Mouse (Mus musculus) lung, adult 10 weeks (tissue): Measurements from ENCODE around the gene Cox7a1. TPM values are rescaled to one million over a fixed set of nuclear protein-coding genes. Genes with fewer than 3 reads are reported as not detected.

ENCODE experiments used
- polyA plus RNA-seq: library from polyadenylated mRNA; stranded (reverse); fragments of 350-450 nt; fragmentation: Illumina TruSeq; extraction: RNeasy Lipid Tissue Mini Kit (QIAGEN cat#74804); gene quantifications from one replicate; pipeline ENCODE4 v1.2.3, GENCODE M21; 2014; ENCODE audit warnings: low read depth, low replicate concordance; ENCODE audit not compliant: insufficient read depth

Gene Cox7a1
- 91.7 TPM for polyA plus RNA-seq

GRCm38 (mm10) chr7:30183879-30184289 lies at the start of gene Cox7a1:
Gene Cox7a1 (plus strand): TSS chr7:30184144.

GRCm38 (mm10) chr7:30169583-30170282 lies 14.2 kb upstream of the Cox7a1 start, which contains the start of gene Zfp146:
Gene Zfp146 (minus strand): TSS chr7:30169750.

GRCm38 (mm10) chr7:30198481-30198971 lies 14.6 kb downstream of the Cox7a1 start, which contains the start of gene Capns1:
Gene Capns1 (minus strand): TSS chr7:30198811.

GRCm38 (mm10) chr7:30231669-30232454 lies 47.9 kb downstream of the Cox7a1 start, which contains the start of the genes Polr2i and Tbcb:
Gene Polr2i (plus strand): TSS chr7:30231948.
Gene Tbcb (minus strand): TSS chr7:30232272.

GRCm38 (mm10) chr7:30235625-30236024 lies 51.7 kb downstream of the Cox7a1 start, which contains the start of gene Ovol3:
Gene Ovol3 (minus strand): TSS chr7:30235725.

Other genes starting within 250 kb of the Cox7a1 start
- 4.0 TPM for gene Zfp74, start 230.1 kb upstream of the Cox7a1 start, polyA plus RNA-seq
- 2.4 TPM for gene Zfp568, start 200.2 kb upstream of the Cox7a1 start, polyA plus RNA-seq
- 2.8 TPM for gene Zfp14, start 132.8 kb upstream of the Cox7a1 start, polyA plus RNA-seq
- gene Zfp82, start 111.2 kb upstream of the Cox7a1 start, polyA plus RNA-seq = 3.7 TPM
- gene Gm26920, start 93.7 kb upstream of the Cox7a1 start, polyA plus RNA-seq = not detected
- 3.7 TPM for gene Zfp566, start 93.6 kb upstream of the Cox7a1 start, polyA plus RNA-seq
- gene Zfp260, start 89.4 kb upstream of the Cox7a1 start, polyA plus RNA-seq = 34.1 TPM
- 0.50 TPM for gene Zfp382, start 62.2 kb upstream of the Cox7a1 start, polyA plus RNA-seq
- gene Zfp146, start 14.4 kb upstream of the Cox7a1 start, polyA plus RNA-seq = 21.5 TPM
- 301 TPM for gene Capns1, start 14.7 kb downstream of the Cox7a1 start, polyA plus RNA-seq
- gene Polr2i, start 47.8 kb downstream of the Cox7a1 start, polyA plus RNA-seq = 84.4 TPM
- 83.5 TPM for gene Tbcb, start 48.1 kb downstream of the Cox7a1 start, polyA plus RNA-seq
- gene Ovol3, start 51.6 kb downstream of the Cox7a1 start, polyA plus RNA-seq = not detected
- not detected for gene Thap8, start 96.0 kb downstream of the Cox7a1 start, polyA plus RNA-seq
- gene Wdr62, start 96.3 kb downstream of the Cox7a1 start, polyA plus RNA-seq = 3.4 TPM
- 3.7 TPM for gene Clip3, start 107.6 kb downstream of the Cox7a1 start, polyA plus RNA-seq
- 44.8 TPM for gene Alkbh6, start 124.6 kb downstream of the Cox7a1 start, polyA plus RNA-seq
- 3.2 TPM for gene Syne4, start 130.7 kb downstream of the Cox7a1 start, polyA plus RNA-seq
- gene E130208F15Rik, start 137.6 kb downstream of the Cox7a1 start, polyA plus RNA-seq = 0.27 TPM
- 9.9 TPM for gene Sdhaf1, start 139.8 kb downstream of the Cox7a1 start, polyA plus RNA-seq
- 2.7 TPM for gene Lrfn3, start 178.6 kb downstream of the Cox7a1 start, polyA plus RNA-seq
- gene Tyrobp, start 229.6 kb downstream of the Cox7a1 start, polyA plus RNA-seq = 345 TPM
- 19.1 TPM for gene Hcst, start 235.7 kb downstream of the Cox7a1 start, polyA plus RNA-seq
- 3.7 TPM for gene Nfkbid, start 237.6 kb downstream of the Cox7a1 start, polyA plus RNA-seq